Mouse (Mus musculus): Measurements from ENCODE around the gene Tulp2. TPM values are rescaled to one million over a fixed set of nuclear protein-coding genes. Genes with fewer than 3 reads are reported as not detected.
"Not testable (repeated sequence)": the region's sequence is repeated elsewhere in the genome, so short reads cannot be mapped to it uniquely, and the experiment has no call there.

The Tulp2 gene
- polyA plus RNA-seq, 1 experiment from 2014 or later, result 0.80 TPM

- ATAC-seq (ENCODE audit: low read depth) (no peak), DNase-seq (no peak)
- H3K4me1 ChIP-seq (replicated peaks), result peaks cover 29% of the 10 kb centered on the region
- no peak overlapping the region for H3K9ac ChIP-seq
- no peaks in the 10 kb centered on the region for H3K27me3 ChIP-seq
- H3K36me3 ChIP-seq, result 0 out of 2 replicates have a peak, but pooled peaks cover 11% of the 10 kb centered on the region
- no peaks in the 10 kb centered on the region for H3K9me3 ChIP-seq (replicated peaks)
- WGBS (ENCODE audit: insufficient replicate concordance), result 87% methylated on average over 1 of the region's 1 CpGs
- no peak overlapping the region for H3K27ac ChIP-seq
- no peak overlapping the region for H3K4me3 ChIP-seq (replicated peaks)
- no peak overlapping the region for H3K4me2 ChIP-seq
Observed at GRCm38 (mm10) chr7:45449974-45450373, 31.7 kb upstream of the Tulp2 start.

GRCm38 (mm10) chr7:45451344-45451982, 30.2 kb upstream of the Tulp2 start:
- DNase-seq (peak; percentile 78), ATAC-seq (ENCODE audit: low read depth) (peak; percentile 80)
- 53% methylated on average over 23 of the region's 23 CpGs for WGBS (ENCODE audit: insufficient replicate concordance)
- peaks cover 34% of the 10 kb centered on the region for H3K4me1 ChIP-seq (replicated peaks)
- peak overlapping the region; percentile 26; the same call in 1 of the 2 replicates for H3K4me2 ChIP-seq
- no peaks in the 10 kb centered on the region for H3K27me3 ChIP-seq
- no peak overlapping the region for H3K27ac ChIP-seq
- 0 out of 2 replicates have a peak overlapping the region, but pooled peaks have one; percentile 11 for H3K9ac ChIP-seq
- H3K4me3 ChIP-seq (replicated peaks), result no peak overlapping the region
- no peaks in the 10 kb centered on the region for H3K9me3 ChIP-seq (replicated peaks)
- H3K36me3 ChIP-seq, result peaks cover 19% of the 10 kb centered on the region; the same call in 1 of the 2 replicates

DNA sequence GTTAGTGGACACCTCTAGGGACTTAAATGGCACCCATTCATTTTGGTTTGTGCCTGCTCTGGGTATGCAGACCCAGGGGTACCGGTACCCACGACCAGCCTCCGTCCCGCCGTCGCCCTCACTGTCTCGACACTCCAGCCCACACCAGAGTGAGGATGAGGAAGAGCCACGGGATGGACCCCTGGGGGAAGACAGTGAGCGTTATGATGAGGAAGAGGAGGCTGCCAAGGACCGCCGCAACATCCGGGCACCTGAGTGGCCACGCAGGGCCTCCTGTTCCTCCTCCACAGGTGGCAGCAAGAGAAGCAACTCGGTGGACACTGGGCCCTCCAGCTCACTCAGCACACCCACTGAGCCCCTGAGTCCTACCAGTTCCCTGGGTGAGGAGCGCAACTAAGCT, 26.7 kb upstream of the Tulp2 start:
- no peaks in the 10 kb centered on the region for H3K27me3 ChIP-seq

GRCm38 (mm10) chr7:45455932-45456696, 25.6 kb upstream of the Tulp2 start:
- Histone ChIP-seq H3K36me3 (peaks cover 38% of the 10 kb centered on the region), H3K9me3 (replicated peaks) (no peaks in the 10 kb centered on the region), H3K9ac (no peak overlapping the region), H3K27me3 (no peaks in the 10 kb centered on the region), H3K4me3 (replicated peaks) (peak overlapping the region; percentile 78; the same call in 1 of the 2 replicates), H3K27ac (peak overlapping the region; percentile 98), H3K4me1 (replicated peaks) (peaks cover 53% of the 10 kb centered on the region), H3K4me2 (peak overlapping the region; percentile 23; the same call in 1 of the 2 replicates)
- ATAC-seq (ENCODE audit: low read depth) (no peak), DNase-seq (no peak)
- WGBS (ENCODE audit: insufficient replicate concordance), result 78% methylated on average over 13 of the region's 13 CpGs

More for the DNA sequence above, 26.7 kb upstream of the Tulp2 start:
- H3K27ac ChIP-seq, result 0 out of 2 replicates have a peak overlapping the region, but pooled peaks have one; percentile 98
- peaks cover 38% of the 10 kb centered on the region for H3K36me3 ChIP-seq
- 89% methylated on average over 15 of the region's 15 CpGs for WGBS (ENCODE audit: insufficient replicate concordance)
- H3K4me3 ChIP-seq (replicated peaks), result no peak overlapping the region
- H3K4me2 ChIP-seq, result no peak overlapping the region
- no peak overlapping the region for H3K9ac ChIP-seq
- ATAC-seq (ENCODE audit: low read depth) (no peak), DNase-seq (no peak)
- peaks cover 44% of the 10 kb centered on the region for H3K4me1 ChIP-seq (replicated peaks)
- H3K9me3 ChIP-seq (replicated peaks), result no peaks in the 10 kb centered on the region

DNA sequence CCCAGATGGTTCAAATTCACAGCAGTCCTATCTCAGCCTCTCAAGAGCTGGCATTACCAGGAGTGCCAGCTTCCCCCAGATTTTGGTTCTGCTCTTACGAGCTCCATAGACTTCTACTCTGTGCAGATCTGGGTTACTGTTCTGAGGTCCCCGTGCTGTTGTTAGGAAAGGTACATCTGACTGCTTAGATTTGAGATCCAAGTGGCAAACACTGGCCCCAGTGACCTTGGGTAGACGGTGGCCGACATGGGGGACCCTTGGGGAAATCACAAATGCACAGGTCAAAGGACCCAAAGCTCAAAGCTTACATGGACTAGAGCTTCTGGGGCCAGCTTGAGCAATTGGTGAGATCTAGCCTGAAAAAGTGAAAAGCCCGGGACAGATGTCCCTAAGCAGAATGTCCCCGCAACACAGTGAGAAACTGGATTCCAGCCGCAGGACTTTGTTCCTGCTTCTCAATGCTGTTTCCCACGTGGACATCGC, 24.9 kb upstream of the Tulp2 start:
- H3K9ac ChIP-seq, result peak overlapping the region; percentile 95

GRCm38 (mm10) chr7:45457204-45458060, 24.2 kb upstream of the Tulp2 start:
- Histone ChIP-seq H3K4me3 (replicated peaks) (peak overlapping the region; percentile 78), H3K27me3 (no peaks in the 10 kb centered on the region), H3K9ac (peak overlapping the region; percentile 95), H3K4me2 (peak overlapping the region; percentile 81), H3K36me3 (peaks cover 47% of the 10 kb centered on the region), H3K4me1 (replicated peaks) (peaks cover 53% of the 10 kb centered on the region), H3K9me3 (replicated peaks) (no peaks in the 10 kb centered on the region), H3K27ac (peak overlapping the region; percentile 98)
- 44% methylated on average over 10 of the region's 10 CpGs for WGBS (ENCODE audit: insufficient replicate concordance)
- peak; percentile 63 for DNase-seq
- ATAC-seq (ENCODE audit: low read depth), result peak; percentile 19

More for the DNA sequence above, 24.9 kb upstream of the Tulp2 start:
- Histone ChIP-seq H3K4me2 (peak overlapping the region; percentile 81), H3K27me3 (no peaks in the 10 kb centered on the region), H3K4me1 (replicated peaks) (peaks cover 53% of the 10 kb centered on the region), H3K27ac (peak overlapping the region; percentile 98), H3K36me3 (peaks cover 42% of the 10 kb centered on the region), H3K4me3 (replicated peaks) (peak overlapping the region; percentile 78), H3K9me3 (replicated peaks) (no peaks in the 10 kb centered on the region)
- DNase-seq (no peak), ATAC-seq (ENCODE audit: low read depth) (no peak)
- 42% methylated on average over 9 of the region's 9 CpGs for WGBS (ENCODE audit: insufficient replicate concordance)

DNA sequence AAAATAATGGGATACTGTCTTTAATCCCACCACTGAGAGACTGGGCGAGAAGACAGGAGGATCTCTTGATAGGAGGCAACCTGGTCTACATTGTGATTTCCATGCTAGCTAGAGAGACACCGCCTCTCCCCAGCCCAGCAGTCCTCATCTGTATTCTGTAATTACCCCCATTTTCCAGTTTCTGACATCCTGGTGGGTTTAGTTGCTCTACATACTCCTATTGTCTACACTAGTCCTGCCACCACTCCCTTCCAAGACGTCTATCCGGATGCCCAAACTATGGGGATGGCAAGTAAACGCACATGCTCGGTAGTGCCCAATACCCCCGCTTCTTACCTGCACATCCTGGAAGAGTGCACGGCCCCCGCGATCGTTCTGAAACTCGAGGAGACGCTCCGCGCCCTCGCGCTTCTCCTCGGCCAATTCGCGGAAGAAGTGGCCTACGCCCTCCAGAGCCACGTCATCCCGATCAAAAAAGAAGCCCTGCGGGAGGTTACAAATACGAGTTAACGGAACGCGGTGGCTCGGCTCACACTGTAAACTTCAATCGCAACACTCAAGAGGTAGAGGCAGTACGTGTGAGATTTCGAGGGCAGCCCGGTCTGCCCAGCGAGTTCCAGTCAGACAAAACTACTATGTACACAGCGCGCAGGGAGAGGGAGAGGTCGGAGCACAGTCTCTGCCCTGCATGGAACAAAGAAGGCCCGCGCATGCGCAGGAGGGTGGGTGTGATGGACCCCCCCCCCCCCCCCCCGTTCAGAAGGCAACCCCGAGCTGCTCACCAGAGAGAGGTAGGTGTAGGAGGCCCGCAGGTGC, 22.7 kb upstream of the Tulp2 start:
- DNase-seq, result peak; percentile 61

GRCm38 (mm10) chr7:45459564-45460140, 22.0 kb upstream of the Tulp2 start, which contains the start of gene Ftl1:
TSS of gene Ftl1 (minus strand) at chr7:45459884.
- not testable (repeated sequence) for H3K9me3 ChIP-seq (replicated peaks); H3K27me3 ChIP-seq
- H3K4me3 ChIP-seq (replicated peaks), result peak within 1 kb of the TSS; percentile 78
- H3K36me3 ChIP-seq, result peaks cover 64% of the 10 kb centered on the region
- H3K4me1 ChIP-seq (replicated peaks), result peaks cover 73% of the 10 kb centered on the region
- under 1% methylated on average over 33 of the region's 37 CpGs for WGBS (ENCODE audit: insufficient replicate concordance)
- H3K4me2 ChIP-seq, result peak within 1 kb of the TSS; percentile 81
- ATAC-seq (ENCODE audit: low read depth) (peak; percentile 86), DNase-seq (peak; percentile 96)
- peak within 1 kb of the TSS; percentile 98 for H3K27ac ChIP-seq
- H3K9ac ChIP-seq, result peak within 1 kb of the TSS; percentile 95

More for the DNA sequence above, 22.7 kb upstream of the Tulp2 start:
- H3K4me3 ChIP-seq (replicated peaks), result peak overlapping the region; percentile 78
- no peaks in the 10 kb centered on the region for H3K27me3 ChIP-seq
- no peaks in the 10 kb centered on the region for H3K9me3 ChIP-seq (replicated peaks)
- H3K4me2 ChIP-seq, result peak overlapping the region; percentile 81
- WGBS (ENCODE audit: insufficient replicate concordance), result under 1% methylated on average over 42 of the region's 43 CpGs
- peaks cover 67% of the 10 kb centered on the region for H3K4me1 ChIP-seq (replicated peaks)
- peak; percentile 34 for ATAC-seq (ENCODE audit: low read depth)
- H3K27ac ChIP-seq, result peak overlapping the region; percentile 98
- H3K9ac ChIP-seq, result peak overlapping the region; percentile 95
- peaks cover 58% of the 10 kb centered on the region for H3K36me3 ChIP-seq

DNA sequence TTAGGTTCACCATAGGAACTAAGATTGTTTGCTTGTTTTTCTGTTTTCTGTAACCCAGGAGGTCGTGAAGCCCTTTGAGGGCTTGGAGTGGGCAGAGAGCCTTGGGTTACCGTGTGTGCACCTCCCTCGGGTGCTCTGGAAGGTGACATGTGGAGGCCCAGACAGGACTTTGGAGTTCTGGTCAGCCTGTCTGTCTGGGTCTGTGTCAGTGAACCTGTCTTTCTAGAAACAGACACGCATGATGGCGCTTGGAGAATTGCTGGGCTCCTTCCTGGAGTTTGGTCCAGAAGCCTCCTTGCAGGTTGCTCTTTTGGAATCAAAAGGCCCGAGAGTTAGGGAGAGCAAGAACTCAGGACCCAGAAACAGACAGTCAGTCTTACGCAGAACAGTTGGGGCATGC, 21.3 kb upstream of the Tulp2 start:
- H3K36me3 ChIP-seq, result peaks cover 64% of the 10 kb centered on the region

DNA sequence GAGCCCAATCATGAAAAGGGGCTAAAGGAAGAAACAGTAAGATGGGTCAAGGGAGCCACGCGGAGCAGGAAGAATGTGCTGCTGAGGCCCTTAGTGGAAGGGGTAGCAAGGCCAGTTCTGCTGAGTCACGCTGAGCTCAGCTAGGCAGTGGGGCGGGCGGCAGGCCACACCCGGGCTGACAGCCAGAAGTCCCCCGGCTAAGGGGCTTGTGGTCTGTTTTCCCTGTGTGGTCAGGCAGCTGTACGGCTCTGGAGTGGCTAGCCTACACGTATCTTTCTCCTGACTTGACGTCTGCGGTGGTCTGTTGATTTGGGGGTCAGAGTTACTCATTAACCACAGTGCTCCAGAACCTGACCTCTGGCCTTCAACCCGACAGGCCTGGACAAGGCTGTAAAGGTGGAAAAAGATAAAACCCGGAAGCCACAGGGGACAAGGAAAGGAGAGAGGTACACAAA, 20.8 kb upstream of the Tulp2 start:
- DNase-seq (peak; percentile 86), ATAC-seq (ENCODE audit: low read depth) (peak; percentile 75)
- Histone ChIP-seq H3K27me3 (no peaks in the 10 kb centered on the region), H3K4me2 (peak overlapping the region; percentile 81), H3K36me3 (peaks cover 63% of the 10 kb centered on the region), H3K9ac (peak overlapping the region; percentile 81), H3K9me3 (replicated peaks) (no peaks in the 10 kb centered on the region), H3K27ac (peak overlapping the region; percentile 98), H3K4me3 (replicated peaks) (peak overlapping the region; percentile 78), H3K4me1 (replicated peaks) (peaks cover 86% of the 10 kb centered on the region)
- WGBS (ENCODE audit: insufficient replicate concordance), result 1% methylated on average over 13 of the region's 13 CpGs

More for the DNA sequence above, 21.3 kb upstream of the Tulp2 start:
- Histone ChIP-seq H3K4me2 (peak overlapping the region; percentile 81), H3K4me3 (replicated peaks) (peak overlapping the region; percentile 78), H3K27ac (peak overlapping the region; percentile 98), H3K4me1 (replicated peaks) (peaks cover 81% of the 10 kb centered on the region), H3K9me3 (replicated peaks) (no peaks in the 10 kb centered on the region), H3K9ac (peak overlapping the region; percentile 81), H3K27me3 (no peaks in the 10 kb centered on the region)
- WGBS (ENCODE audit: insufficient replicate concordance), result 34% methylated on average over 7 of the region's 7 CpGs
- ATAC-seq (ENCODE audit: low read depth) (no peak), DNase-seq (no peak)
